Comparison of ENCODE assay signal across 11 mouse cellular contexts in genomic region chr4:104606881-104607280, GRCm38 (mm10).
DNase-seq lines count a peak whose midpoint lies in the region; ATAC-seq lines count a peak whose summit lies in the region.
"Had no signal": no experiment of that assay in that cellular context is flagged by ENCODE, and none has a peak within 500 bp of the region (broad histone marks: within the 10 kb centered on the region; RNA-seq: fewer than 3 reads in every experiment).

No protein-coding gene starts in this region.

- H3K9ac ChIP-seq in kidney, embryonic 16.5 days (replicated peaks; ENCODE audit: low read length): no peak overlapping the region
- no peak overlapping the region for H3K9ac ChIP-seq in hindbrain, embryonic 12.5 days

- 0 out of 2 replicates have a peak, but pooled peaks have one; percentile 42 for ATAC-seq in kidney, embryonic 16.5 days (ENCODE audit: low FRiP score, low TSS enrichment)
- ATAC-seq in hindbrain, embryonic 12.5 days (ENCODE audit: low FRiP score): peak; percentile 56; the same call in 1 of the 2 replicates
- ATAC-seq in monocyte, adult 5-6 weeks (replicated peaks; ENCODE audit: insufficient number of reproducible peaks, low FRiP score, low TSS enrichment, poor library complexity, severe bottlenecking): no peak
- ATAC-seq: lung, postnatal 0 days had no signal

- H3K9me3 ChIP-seq in kidney, embryonic 16.5 days (ENCODE audit: low read length): no peaks in the 10 kb centered on the region
- H3K9me3 ChIP-seq in embryonic facial prominence, embryonic 10.5 days: no peaks in the 10 kb centered on the region
- H3K9me3 ChIP-seq in hindbrain, embryonic 12.5 days (replicated peaks): no peaks in the 10 kb centered on the region

- H3K36me3 ChIP-seq in kidney, embryonic 16.5 days (ENCODE audit: insufficient read depth, low read length): no peaks in the 10 kb centered on the region
- H3K36me3 ChIP-seq in embryonic facial prominence, embryonic 10.5 days (replicated peaks): no peaks in the 10 kb centered on the region
- H3K36me3 ChIP-seq in hindbrain, embryonic 12.5 days: no peaks in the 10 kb centered on the region

- no peaks in the 10 kb centered on the region for H3K27me3 ChIP-seq in kidney, embryonic 16.5 days (ENCODE audit: insufficient read depth, low read length)
- no peaks in the 10 kb centered on the region for H3K27me3 ChIP-seq in embryonic facial prominence, embryonic 10.5 days (replicated peaks; ENCODE audit: low read depth, poor library complexity, severe bottlenecking)
- no peaks in the 10 kb centered on the region for H3K27me3 ChIP-seq in hindbrain, embryonic 12.5 days

- 55% methylated on average over 8 of the region's 8 CpGs for WGBS in kidney, embryonic 16.5 days
- WGBS in embryonic facial prominence, embryonic 10.5 days: 55% methylated on average over 8 of the region's 8 CpGs
- 29% methylated on average over 8 of the region's 8 CpGs for WGBS in hindbrain, embryonic 12.5 days

- DNase-seq in kidney, adult 11 months: no peak
- peak; percentile 12 for DNase-seq in embryonic facial prominence, embryonic 10.5 days (ENCODE audit: low spot score)
- peak; percentile 77 for DNase-seq in retina, postnatal 1 day
- no peak for DNase-seq in spleen, postnatal 10 days (ENCODE audit: low spot score in 2 of 2)
- no peak for DNase-seq in heart, adult 11 months
- DNase-seq: heart, postnatal 36 days; kidney, adult 2 months had no signal

- no peak overlapping the region for H3K4me2 ChIP-seq in kidney, embryonic 16.5 days (replicated peaks; ENCODE audit: low read depth, low read length)
- H3K4me2 ChIP-seq in hindbrain, embryonic 12.5 days (replicated peaks): no peak overlapping the region

- no peak overlapping the region for H3K27ac ChIP-seq in kidney, embryonic 16.5 days (ENCODE audit: low read length)
- 0 out of 2 replicates have a peak overlapping the region, but pooled peaks have one; percentile 36 for H3K27ac ChIP-seq in embryonic facial prominence, embryonic 10.5 days (replicated peaks)
- peak overlapping the region; percentile 49 for H3K27ac ChIP-seq in hindbrain, embryonic 12.5 days

- no peaks in the 10 kb centered on the region; the same call in 1 of the 2 replicates for H3K4me1 ChIP-seq in kidney, embryonic 16.5 days (ENCODE audit: insufficient read depth, low read length)
- peaks cover 8% of the 10 kb centered on the region for H3K4me1 ChIP-seq in embryonic facial prominence, embryonic 10.5 days
- H3K4me1 ChIP-seq in hindbrain, embryonic 12.5 days: peaks cover 9% of the 10 kb centered on the region

- H3K4me3 ChIP-seq in kidney, embryonic 16.5 days (ENCODE audit: low read length): no peak overlapping the region
- H3K4me3 ChIP-seq in embryonic facial prominence, embryonic 10.5 days: no peak overlapping the region
- no peak overlapping the region for H3K4me3 ChIP-seq in hindbrain, embryonic 12.5 days

Comparison
In these comparisons a context has a peak if more than half of its experiments do, and no peak if none do; other contexts are left out.
1. DNase-seq: peak in embryonic facial prominence, embryonic 10.5 days (single experiment) and retina, postnatal 1 day (single experiment); none in kidney, adult 11 months (single experiment), spleen, postnatal 10 days (0 of 2) and heart, adult 11 months (single experiment).